Mouse (Mus musculus) brain, embryonic 14.5 days (tissue): Measurements from ENCODE around the gene Tmod1. TPM values are rescaled to one million over a fixed set of nuclear protein-coding genes. Genes with fewer than 3 reads are reported as not detected.

Experiments used
- DNase-seq: peaks from one replicate; pipeline ENCODE4 v3.0.0-alpha.2; 2011; ENCODE audit warnings: low read depth
- CTCF ChIP-seq: fragments of 200-500 bp; IDR thresholded peaks from 2 replicates; pipeline ENCODE4 v1.5.1; 2012; ENCODE audit warnings: inconsistent platforms, mild to moderate bottlenecking, moderate library complexity, borderline replicate concordance; ENCODE audit not compliant: insufficient read depth, insufficient read length; ENCODE audit errors: extremely low read depth
- POLR2A ChIP-seq: fragments of 200-500 bp; IDR thresholded peaks from 2 replicates; pipeline ENCODE4 v1.6.1; 2012; ENCODE audit warnings: mild to moderate bottlenecking, inconsistent platforms, borderline replicate concordance; ENCODE audit not compliant: poor library complexity, insufficient read depth, insufficient read length, severe bottlenecking; ENCODE audit errors: extremely low read depth
- polyA plus RNA-seq: library from polyadenylated mRNA; depleted of rRNA; stranded (reverse); fragments of >200 nt; gene quantifications from 2 replicates; pipeline ENCODE4 v1.2.3, GENCODE M21; 2012

Gene Tmod1
- polyA plus RNA-seq, 1 experiment: 0.71 TPM

DNA sequence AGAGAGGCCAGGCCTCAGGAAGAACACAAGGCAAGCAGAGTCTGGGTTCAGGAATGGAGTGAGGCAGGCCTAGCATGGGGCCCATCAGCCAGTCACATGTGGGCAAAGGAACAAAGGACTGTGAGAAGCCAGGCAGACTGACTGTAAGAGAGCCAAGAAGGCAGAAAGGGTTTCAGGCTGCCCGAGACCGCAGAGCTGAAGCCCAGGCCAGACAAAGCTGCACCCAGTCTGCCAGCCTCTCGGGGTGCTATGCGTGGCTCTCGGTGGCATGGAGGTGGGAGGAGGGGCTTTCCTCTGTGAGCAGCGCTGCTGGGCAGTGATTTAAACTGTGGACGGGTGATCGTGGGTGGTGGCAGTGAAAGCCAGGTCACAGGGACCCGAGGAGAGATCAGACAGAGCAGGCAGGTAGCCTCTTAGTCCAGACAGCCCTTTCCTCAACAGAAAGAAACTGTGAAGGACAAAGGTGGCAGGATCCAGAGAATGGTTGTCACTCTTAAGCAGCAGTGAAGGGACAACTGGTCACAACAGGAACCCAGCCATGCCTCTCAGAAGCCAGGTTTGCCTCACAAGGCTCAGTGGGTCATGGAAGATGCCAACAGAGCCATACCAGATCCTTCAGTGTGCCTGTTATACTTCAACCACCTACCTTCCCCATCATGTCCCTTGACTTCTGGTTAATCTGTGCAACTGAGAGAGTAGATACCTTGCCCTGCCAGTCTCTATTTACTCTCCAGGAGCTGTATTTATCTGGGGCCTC, 45.9 kb downstream of the Tmod1 start:
- no peak for DNase-seq
- TF ChIP-seq CTCF: no peak
- TF ChIP-seq POLR2A: no peak

DNA sequence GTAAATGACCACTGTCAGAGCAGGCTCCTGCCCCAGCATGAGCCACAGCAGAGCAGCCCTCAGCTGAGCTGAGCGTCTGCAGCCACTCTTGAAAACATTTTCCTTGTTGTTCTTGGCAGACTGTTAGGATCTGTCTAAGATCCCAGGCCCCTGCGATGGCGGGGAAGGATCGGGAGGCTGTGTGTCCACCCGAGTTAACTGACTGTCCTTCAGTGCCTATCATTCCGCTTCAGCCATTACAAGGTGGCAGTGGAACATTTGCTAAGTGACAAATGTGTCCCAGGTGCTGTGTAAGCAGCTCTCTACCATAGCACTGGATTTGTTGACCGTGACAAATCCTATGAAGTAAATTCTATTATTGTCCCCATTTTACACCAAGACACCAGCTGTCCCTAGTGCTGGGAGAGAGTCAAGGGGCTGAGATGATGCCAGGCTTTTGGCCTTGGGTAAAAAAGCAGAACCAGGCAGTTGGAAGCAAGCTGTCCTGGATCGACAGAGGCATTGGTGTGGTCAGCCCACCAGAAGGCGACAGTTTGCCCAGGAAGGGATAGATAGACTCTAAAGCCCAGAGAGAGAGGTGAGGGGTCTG, 46.6 kb downstream of the Tmod1 start:
- DNase-seq: no peak
- TF ChIP-seq CTCF (no peak), POLR2A (no peak)

DNA sequence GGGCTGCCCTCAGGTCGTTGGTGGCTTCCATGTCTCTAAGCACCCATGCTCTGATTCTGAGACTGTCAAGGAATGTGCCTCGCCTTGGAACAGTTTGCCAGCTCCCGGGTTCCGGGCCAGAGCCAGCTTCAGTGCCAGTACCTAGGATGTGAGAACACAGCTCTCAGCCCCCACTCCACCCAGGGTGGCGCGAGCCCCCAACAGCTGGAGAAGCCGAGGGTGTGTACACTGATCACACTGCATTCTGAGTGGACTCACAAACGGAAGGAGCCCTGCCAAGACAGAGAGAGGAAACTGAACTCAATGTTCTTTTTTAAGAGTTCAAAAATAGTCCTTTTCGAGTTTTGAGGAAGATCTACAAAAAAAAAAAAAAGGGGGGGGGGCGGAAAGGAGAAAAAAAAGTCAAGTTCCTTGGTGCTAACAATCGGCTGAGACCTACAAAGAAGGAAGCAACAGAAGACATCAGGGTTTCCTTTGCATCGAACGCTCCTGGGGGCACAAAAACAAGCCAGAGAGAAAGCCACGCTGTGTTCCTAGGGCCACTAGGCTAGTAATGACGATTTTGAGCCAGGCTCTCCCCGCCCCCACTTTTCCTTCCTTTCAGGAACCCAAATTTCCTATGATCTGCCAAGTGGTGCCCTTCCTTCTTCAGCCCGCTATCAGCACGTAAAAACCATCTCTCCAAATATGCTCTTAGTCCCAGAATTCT, 48.1 kb downstream of the Tmod1 start:
- TF ChIP-seq POLR2A: no peak
- DNase-seq: no peak

DNA sequence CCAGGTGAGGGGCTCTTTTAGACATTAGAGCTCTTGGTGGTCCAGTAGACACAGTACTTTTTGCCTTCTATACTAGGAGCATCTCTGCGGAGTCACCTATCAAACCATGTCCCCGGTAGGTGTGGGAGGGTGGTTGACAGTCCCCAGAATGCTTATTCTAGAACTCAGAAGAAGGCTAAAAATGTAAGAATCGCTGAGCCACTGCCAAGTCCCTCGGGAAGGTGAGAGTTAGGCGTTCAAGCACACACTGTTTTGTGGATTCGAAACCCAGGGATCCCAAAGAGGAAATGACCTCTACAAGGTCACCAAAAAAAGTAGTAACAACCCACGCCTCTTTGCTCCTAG, 48.7 kb downstream of the Tmod1 start:
- TF ChIP-seq POLR2A (no peak), CTCF (no peak)
- DNase-seq: no peak

DNA sequence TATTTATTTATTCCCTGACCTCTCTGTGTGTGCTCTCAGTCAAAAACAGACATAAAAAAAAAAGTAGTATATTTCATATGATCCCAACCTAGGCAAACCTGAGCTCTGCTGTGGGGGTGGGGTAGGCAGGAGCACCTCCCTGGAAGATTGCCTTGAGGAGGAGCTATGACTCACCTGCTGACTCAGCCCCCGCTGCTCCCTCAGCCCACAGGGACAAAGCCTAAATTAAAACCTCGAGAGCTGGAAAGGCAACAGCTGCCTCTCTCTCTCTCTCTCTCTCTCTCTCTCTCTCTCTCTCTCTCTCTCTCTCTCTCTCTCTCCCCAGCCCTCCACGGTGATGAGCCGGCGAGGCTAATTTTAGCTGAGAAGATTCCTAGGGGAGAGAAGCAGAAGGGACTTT, 49.1 kb downstream of the Tmod1 start:
- no peak for TF ChIP-seq POLR2A
- TF ChIP-seq CTCF: no peak
- DNase-seq: no peak

DNA sequence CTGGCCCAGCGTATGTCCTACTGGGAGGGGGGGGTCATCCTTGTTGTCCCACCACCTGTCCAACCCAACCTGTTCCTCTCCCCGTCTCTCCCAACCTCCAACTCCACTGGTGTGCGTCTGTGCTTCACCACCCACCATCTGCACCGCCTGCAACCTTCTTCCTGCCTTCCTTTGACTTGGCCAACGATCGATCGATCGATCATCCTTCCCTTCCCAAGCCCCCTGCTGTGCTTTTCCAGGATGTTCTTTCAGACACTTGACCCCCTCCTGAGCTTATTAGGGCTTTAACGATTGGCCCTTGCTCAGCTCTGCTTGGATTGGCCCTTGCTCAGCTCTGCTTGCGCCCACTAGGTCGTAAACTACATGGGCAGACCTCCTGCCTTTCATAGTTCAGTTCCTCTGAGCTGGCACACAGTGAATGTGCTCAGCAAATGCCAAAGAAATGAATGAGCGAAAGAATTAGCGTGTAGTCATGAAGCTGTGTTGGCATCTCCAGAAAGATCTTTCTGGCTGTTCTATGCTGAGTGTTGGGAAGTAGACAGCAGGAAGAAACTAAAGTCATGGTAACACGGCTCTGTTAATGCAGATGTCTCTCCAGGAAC, 50.9 kb downstream of the Tmod1 start:
- DNase-seq: no peak
- TF ChIP-seq CTCF: no peak
- no peak for TF ChIP-seq POLR2A

DNA sequence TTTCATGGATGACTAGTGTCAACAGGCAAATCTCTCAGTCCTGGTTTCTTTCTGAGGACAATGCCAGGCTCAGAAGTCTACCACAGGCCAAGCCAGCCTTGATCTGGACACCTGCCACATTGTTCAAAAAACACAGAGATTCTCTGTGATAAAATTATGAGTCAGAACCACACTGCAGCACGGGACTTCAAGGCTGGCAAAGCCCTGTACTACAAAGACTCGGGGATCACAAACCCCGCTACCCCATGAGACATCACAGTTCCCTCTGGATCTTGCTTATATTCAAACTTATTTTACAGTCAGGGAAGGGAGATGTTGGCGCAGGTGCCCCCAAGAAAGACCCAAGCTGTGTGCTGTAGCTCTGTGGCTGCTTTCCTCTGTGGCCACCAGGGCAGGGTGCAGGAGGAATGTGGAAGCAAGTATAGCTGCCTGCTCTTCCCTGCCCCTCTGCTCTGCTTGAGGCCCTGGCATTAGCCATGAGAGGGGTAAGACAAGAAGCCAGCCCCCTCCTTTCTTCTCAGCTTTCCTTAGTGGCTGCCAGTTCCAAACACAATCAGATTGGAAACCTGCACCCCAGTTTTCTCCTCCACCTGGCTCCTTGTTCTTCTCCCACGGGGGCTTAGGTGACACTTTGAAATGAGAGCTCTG, 53.8 kb downstream of the Tmod1 start:
- TF ChIP-seq CTCF (no peak), POLR2A (no peak)
- DNase-seq: no peak

DNA sequence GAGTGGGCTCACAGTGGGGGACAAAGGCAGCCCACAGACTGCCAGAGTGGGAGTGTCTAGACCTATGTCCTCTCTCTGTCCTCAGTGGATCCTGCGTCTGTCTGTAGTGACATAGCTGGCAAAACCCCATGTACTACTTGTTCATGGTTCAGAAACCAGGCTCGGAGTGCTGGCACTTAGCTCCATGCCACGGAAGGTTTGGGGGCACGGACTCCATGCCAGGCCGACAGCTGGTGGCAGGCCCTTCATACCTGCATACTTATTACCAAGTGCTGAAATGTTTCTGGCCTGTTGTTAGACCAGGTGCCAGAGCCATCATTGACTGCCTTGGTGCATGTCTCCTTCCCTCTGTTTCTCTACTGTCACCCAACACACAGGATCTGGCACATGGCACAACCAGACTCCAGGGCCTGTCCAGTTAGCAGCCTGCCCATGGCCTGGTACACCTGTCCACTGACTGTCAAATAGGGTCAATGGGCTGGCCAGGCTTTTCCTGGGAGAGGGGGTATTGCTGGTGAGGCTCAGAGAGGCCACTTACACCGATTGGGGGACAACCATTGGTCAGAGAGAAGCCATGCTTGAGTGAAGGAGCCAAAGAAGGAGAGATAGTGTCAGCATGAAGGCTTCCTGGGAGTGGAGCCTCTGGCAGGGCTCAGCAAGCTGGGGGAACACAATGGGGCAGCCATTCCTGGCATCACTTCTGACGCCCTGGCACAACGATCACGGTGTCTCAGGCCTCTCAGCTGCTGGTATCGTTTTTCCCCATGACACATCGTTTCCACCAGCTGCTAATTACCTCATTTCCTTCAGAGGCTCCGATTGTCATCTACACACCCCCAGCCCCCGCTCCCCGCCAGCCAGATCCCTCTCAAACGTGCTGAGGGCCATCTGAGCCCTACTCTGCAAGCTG, 56.4 kb downstream of the Tmod1 start:
- peak; percentile 80 for DNase-seq
- TF ChIP-seq CTCF (no peak), POLR2A (no peak)

DNA sequence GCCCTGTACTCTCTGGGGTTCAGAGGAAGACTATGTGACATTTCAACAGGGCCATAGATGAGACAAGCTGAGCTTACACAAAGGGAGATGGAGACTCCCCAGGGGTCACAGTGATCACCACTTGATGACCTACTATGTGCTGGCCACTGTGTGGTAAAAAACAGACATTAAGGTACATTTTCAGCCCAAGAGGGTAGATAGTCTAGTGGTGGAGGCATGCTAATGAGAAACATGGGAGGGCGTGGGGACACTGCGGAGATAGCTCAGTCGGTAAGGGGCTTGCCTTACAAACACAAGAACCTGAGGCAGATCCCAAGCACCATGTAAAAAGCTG, 57.1 kb downstream of the Tmod1 start:
- no peak for TF ChIP-seq CTCF
- TF ChIP-seq POLR2A: no peak
- no peak for DNase-seq

DNA sequence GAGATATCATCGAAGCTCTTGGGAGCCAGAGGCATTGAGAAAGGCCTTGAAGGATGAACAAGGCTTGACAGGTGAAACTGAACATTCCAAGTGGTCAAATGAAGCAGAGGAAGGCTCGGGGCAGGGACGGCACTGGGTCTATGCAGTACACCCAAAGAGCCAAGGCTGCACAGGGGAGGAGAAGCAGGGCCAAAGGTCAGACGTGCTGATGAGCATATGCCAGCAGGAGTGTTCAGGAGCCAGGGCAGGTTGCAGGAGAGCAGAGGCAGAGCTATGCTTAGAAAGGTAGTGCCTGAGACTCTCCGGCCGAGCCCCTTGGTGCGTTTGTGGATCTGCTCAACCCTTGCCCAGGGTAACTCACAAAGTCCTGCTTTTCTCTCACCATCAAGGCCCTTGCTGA, 57.8 kb downstream of the Tmod1 start:
- TF ChIP-seq POLR2A (no peak), CTCF (no peak)
- no peak for DNase-seq
